Mouse (Mus musculus): Measurements from ENCODE around the gene Fmo5.

DNA sequence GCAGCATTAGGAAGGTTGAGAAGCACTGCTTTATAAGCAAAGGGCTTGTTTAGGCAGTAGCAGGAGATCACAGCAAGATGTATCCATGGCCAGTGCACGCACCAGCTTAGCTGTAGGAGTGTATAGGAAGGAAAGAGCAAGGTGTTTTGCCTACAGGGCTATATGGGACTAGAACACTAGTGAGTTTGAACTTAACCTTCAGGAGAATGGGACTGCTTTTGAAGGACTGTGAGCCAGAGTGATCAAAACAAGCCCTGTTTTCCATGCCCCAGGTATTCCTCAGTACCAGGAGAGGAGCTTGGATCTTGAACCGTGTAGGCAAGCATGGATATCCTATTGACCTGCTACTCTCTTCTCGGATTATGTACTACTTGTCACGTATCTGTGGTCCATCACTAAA lies 12.8 kb downstream of the Fmo5 start:
- TF ChIP-seq POLR2A (IDR thresholded peaks at IDR 0.05; ENCODE audit: insufficient read depth, low read length): no peak
- TF ChIP-seq EP300 (IDR thresholded peaks at IDR 0.05; ENCODE audit: insufficient read depth, low read depth, low read length): no peak
